In genomic region chr2:70097229-70098095, GRCm38 (mm10) we compare ENCODE assay signal across 13 mouse cellular contexts. TPM values are rescaled to one million over a fixed set of nuclear protein-coding genes. Genes with fewer than 3 reads are reported as not detected.
A peak's percentile ranks its signal among the peaks of the same experiment; 100 is the strongest.
DNase-seq lines count a peak whose midpoint lies in the region; ATAC-seq and TF ChIP-seq lines count a peak whose summit lies in the region.
"Had no signal": no experiment of that assay in that cellular context is flagged by ENCODE, and none has a peak within 500 bp of the region (broad histone marks: within the 10 kb centered on the region; RNA-seq: fewer than 3 reads in every experiment).

No protein-coding gene starts in this region.

- intact Hi-C loops in left cerebral cortex, postnatal 25 days (cut with DNase I), result no loop called here
- intact Hi-C loops in heart, postnatal 10 days (cut with DNase I), result no loop called here
- intact Hi-C loops in gastrocnemius, adult 2 months (cut with DNase I), result no loop called here

- no peaks in the 10 kb centered on the region for H3K9me3 ChIP-seq in neural tube, embryonic 13.5 days
- H3K9me3 ChIP-seq in lung, postnatal 0 days (ENCODE audit: low read length), result no peaks in the 10 kb centered on the region
- H3K9me3 ChIP-seq: heart, embryonic 12.5 days had no signal

- 76% methylated on average over 15 of the region's 15 CpGs for WGBS in neural tube, embryonic 13.5 days
- 72% methylated on average over 15 of the region's 15 CpGs for WGBS in lung, postnatal 0 days

- no peak overlapping the region for H3K9ac ChIP-seq in neural tube, embryonic 13.5 days
- no peak overlapping the region for H3K9ac ChIP-seq in lung, postnatal 0 days (replicated peaks; ENCODE audit: low read depth)
- H3K9ac ChIP-seq: heart, embryonic 12.5 days had no signal

- no peak overlapping the region for H3K27ac ChIP-seq in neural tube, embryonic 13.5 days (replicated peaks)
- no peak overlapping the region for H3K27ac ChIP-seq in lung, postnatal 0 days (ENCODE audit: low read length)
- H3K27ac ChIP-seq in gastrocnemius, adult 2 months, result no peak overlapping the region

- TF ChIP-seq EP300 in lung, postnatal 0 days (IDR thresholded peaks at IDR 0.05), result no peak

- TF ChIP-seq CTCF in lung, postnatal 0 days (IDR thresholded peaks at IDR 0.05), result no peak
- no peak for TF ChIP-seq CTCF in gastrocnemius, adult 2 months (IDR thresholded peaks at IDR 0.05)

- peak; percentile 50; the same call in 1 of the 2 replicates for ATAC-seq in neural tube, embryonic 13.5 days (ENCODE audit: low read depth)
- no peak for ATAC-seq in lung, postnatal 0 days

- H3K4me2 ChIP-seq in neural tube, embryonic 13.5 days, result no peak overlapping the region
- no peak overlapping the region for H3K4me2 ChIP-seq in lung, postnatal 0 days (replicated peaks; ENCODE audit: low read depth, low read length)
- H3K4me2 ChIP-seq: heart, embryonic 12.5 days had no signal

- H3K36me3 ChIP-seq in neural tube, embryonic 13.5 days, result no peaks in the 10 kb centered on the region
- no peaks in the 10 kb centered on the region for H3K36me3 ChIP-seq in lung, postnatal 0 days (ENCODE audit: insufficient read depth, low read length)
- H3K36me3 ChIP-seq: heart, embryonic 12.5 days had no signal

- peaks cover 19% of the 10 kb centered on the region; the same call in 1 of the 2 replicates for H3K4me1 ChIP-seq in neural tube, embryonic 13.5 days (replicated peaks)
- no peaks in the 10 kb centered on the region for H3K4me1 ChIP-seq in lung, postnatal 0 days (ENCODE audit: insufficient read depth, low read depth, low read length)
- H3K4me1 ChIP-seq: heart, embryonic 12.5 days; megakaryocyte, embryonic 14.5 days had no signal

- no peak for DNase-seq in neural tube, embryonic 10.5 days (ENCODE audit: extremely low spot score, low spot score)
- DNase-seq in layer of hippocampus, adult 11-12 months (ENCODE audit: low spot score), result peak; percentile 69
- peak; percentile 74 to 78 for DNase-seq in left cerebral cortex, postnatal 25 days (ENCODE audit: low spot score in 2 of 2)
- no peak for DNase-seq in heart, postnatal 10 days
- DNase-seq in lung, postnatal 0 days (ENCODE audit: low spot score), result no peak
- DNase-seq in gastrocnemius, adult 2 months, result no peak
- DNase-seq: kidney, adult 11 months had no signal

- no peaks in the 10 kb centered on the region for H3K27me3 ChIP-seq in neural tube, embryonic 13.5 days
- no peaks in the 10 kb centered on the region for H3K27me3 ChIP-seq in lung, postnatal 0 days (replicated peaks; ENCODE audit: insufficient read depth, low read length)

- no peak overlapping the region for H3K4me3 ChIP-seq in neural tube, embryonic 13.5 days
- H3K4me3 ChIP-seq in lung, postnatal 0 days (ENCODE audit: low read depth, low read length), result no peak overlapping the region
- no peak overlapping the region for H3K4me3 ChIP-seq in gastrocnemius, adult 2 months
- H3K4me3 ChIP-seq: erythroblast, embryonic 14.5 days; heart, embryonic 12.5 days; megakaryocyte, embryonic 14.5 days had no signal

RNA-seq across cellular contexts. Expression of gene Myo3b, which starts 58.5 kb away (rescaled TPM):
- polyA plus RNA-seq in neural tube, embryonic 13.5 days (2015; fragmentation: Nextera tagmentation; extraction: Ambion mirVana), result 0.04 and 0.10 TPM in 2 replicates
- total RNA-seq in left cerebral cortex, postnatal 25 days (2021), result 1 to 10 TPM in 1 of 2 experiments, under 1 TPM in 1; 0.71 to 1.2 TPM
- total RNA-seq in heart, postnatal 10 days (2021), result under 1 TPM in 1 of 2 experiments, not detected in 1; 0.12 TPM
- polyA plus RNA-seq in lung, postnatal 0 days (2015; fragmentation: Nextera tagmentation; extraction: Ambion mirVana), result 0.25 and 0.36 TPM in 2 replicates
- total RNA-seq in gastrocnemius, adult 2 months (2021), result not detected
- total RNA-seq: common myeloid progenitor, adult 5-6 weeks had no signal
- polyA plus RNA-seq: liver, embryonic 16.5 days had no signal

Comparison
In these comparisons a context has a peak if more than half of its experiments do, and no peak if none do; other contexts are left out.
1. DNase-seq: peak in layer of hippocampus, adult 11-12 months (single experiment) and left cerebral cortex, postnatal 25 days (2 of 2); none in neural tube, embryonic 10.5 days (single experiment), heart, postnatal 10 days (0 of 2), lung, postnatal 0 days (single experiment) and gastrocnemius, adult 2 months (single experiment).